Mouse (Mus musculus): Measurements from ENCODE around the gene Kcng3.

GRCm38 (mm10) chr17:83672685-83673084 lies 41.0 kb upstream of the Kcng3 start:
- TF ChIP-seq CTCF (IDR thresholded peaks at IDR 0.05; ENCODE audit: low read depth) (no peak), EP300 (optimal IDR thresholded peaks at IDR 0.05) (no peak)
